In the genomic region with DNA sequence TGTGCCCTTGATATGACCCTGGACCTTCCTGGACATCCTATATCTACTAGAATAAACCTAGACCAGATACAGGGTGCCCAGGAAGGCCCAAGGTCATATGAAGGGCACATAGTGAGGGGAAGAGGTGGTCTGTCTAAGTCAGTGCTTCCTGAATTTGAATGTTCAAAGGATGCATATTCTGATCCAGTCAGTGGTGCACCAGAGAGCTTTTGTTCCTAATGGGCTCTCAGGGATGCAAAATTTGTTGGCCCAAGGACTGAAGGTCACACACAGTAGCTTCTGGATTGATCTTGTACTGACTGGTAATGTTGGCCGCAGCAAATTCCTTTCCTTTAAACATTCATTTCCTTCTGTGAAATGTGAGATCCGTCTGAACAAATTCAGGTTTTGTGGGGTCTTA, we compare ENCODE assay signal across 25 mouse cellular contexts. TPM values are rescaled to one million over a fixed set of nuclear protein-coding genes. Genes with fewer than 3 reads are reported as not detected.
"Had no signal": no experiment of that assay in that cellular context is flagged by ENCODE, and none has a peak within 500 bp of the region (broad histone marks: within the 10 kb centered on the region; RNA-seq: fewer than 3 reads in every experiment).

No protein-coding gene starts in this region.

- H3K27ac ChIP-seq: kidney, embryonic 15.5 days; limb, embryonic 10.5 days; limb, embryonic 13.5 days; liver, embryonic 12.5 days; liver, embryonic 15.5 days; lung, embryonic 15.5 days; midbrain, embryonic 10.5 days; midbrain, embryonic 13.5 days; neural tube, embryonic 13.5 days; stomach, postnatal 0 days had no signal

- H3K9ac ChIP-seq: kidney, embryonic 15.5 days; limb, embryonic 13.5 days; liver, embryonic 12.5 days; liver, embryonic 15.5 days; lung, embryonic 15.5 days; midbrain, embryonic 13.5 days; neural tube, embryonic 13.5 days had no signal

- ATAC-seq: liver, embryonic 12.5 days; midbrain, embryonic 13.5 days; midbrain, embryonic 16.5 days had no signal

- H3K4me1 ChIP-seq: liver, embryonic 12.5 days; liver, embryonic 15.5 days; lung, embryonic 15.5 days had no signal

- H3K9me3 ChIP-seq: kidney, embryonic 15.5 days; limb, embryonic 10.5 days; limb, embryonic 13.5 days; liver, embryonic 12.5 days; liver, embryonic 15.5 days; lung, embryonic 15.5 days; midbrain, embryonic 10.5 days; midbrain, embryonic 13.5 days; neural tube, embryonic 13.5 days had no signal

- DNase-seq: kidney, postnatal 10 days; layer of hippocampus, postnatal 36 days; liver; lung, adult 18-20 months; lung, postnatal 10 days; lung, postnatal 36 days; right cerebral cortex, postnatal 14 days; right cerebral cortex, postnatal 4 days; thymus, adult 2 months; thymus, postnatal 14 days; thymus, postnatal 4 days had no signal

- H3K4me3 ChIP-seq: kidney, embryonic 15.5 days; limb, embryonic 10.5 days; limb, embryonic 13.5 days; liver, embryonic 12.5 days; liver, embryonic 15.5 days; lung, embryonic 15.5 days; megakaryocyte, embryonic 14.5 days; midbrain, embryonic 10.5 days; midbrain, embryonic 13.5 days; myocyte; neural tube, embryonic 13.5 days had no signal

- H3K36me3 ChIP-seq: kidney, embryonic 15.5 days; limb, embryonic 10.5 days; limb, embryonic 13.5 days; liver, embryonic 12.5 days; liver, embryonic 15.5 days; lung, embryonic 15.5 days; midbrain, embryonic 10.5 days; midbrain, embryonic 13.5 days; neural tube, embryonic 13.5 days had no signal

- H3K4me2 ChIP-seq: kidney, embryonic 15.5 days; limb, embryonic 13.5 days; liver, embryonic 12.5 days; liver, embryonic 15.5 days; lung, embryonic 15.5 days; midbrain, embryonic 13.5 days; neural tube, embryonic 13.5 days had no signal

RNA-seq across cellular contexts. Expression of a gene that starts 2.5 kb away (rescaled TPM):
- total RNA-seq: monocyte, adult 5-6 weeks had no signal
